Mouse (Mus musculus) Patski (cell line): Measurements from ENCODE around the gene Tmco4. TPM values are rescaled to one million over a fixed set of nuclear protein-coding genes. Genes with fewer than 3 reads are reported as not detected.

Experiments
- ATAC-seq: fragments of 100-300 bp; one replicate; pipeline ENCODE4 v1.8.0; 2021
- CTCF ChIA-PET: fragments of 350-600 bp; sonication (Branson Sonifier 250); formaldehyde crosslinking; loops from one replicate; lab custom pipeline; 2022; ENCODE audit warnings: inconsistent platforms; lab: Charles Lee
- POLR2A ChIA-PET: fragments of 350-600 bp; sonication (Branson Sonifier 250); formaldehyde crosslinking; loops from one replicate; lab custom pipeline; 2022; ENCODE audit warnings: antibody characterized with exemption, inconsistent platforms; lab: Charles Lee
- DNase-seq: peaks from one replicate; pipeline ENCODE4 v3.0.0-alpha.2; 2011; ENCODE audit warnings: low read depth, low spot score
- H3K27me3 ChIP-seq: fragments of 371-371 bp; one replicate; pipeline ENCODE4 v1.5.1; 2021
- CTCF ChIP-seq: fragments of 100-300 bp; IDR thresholded peaks from one replicate; pipeline ENCODE4 v1.5.1; 2021
- in situ Hi-C: fragments of 300-500 bp; cut with MboI; formaldehyde crosslinking; loops from 3 replicates; pipeline ENCODE4 v1.11.1; 2018; ENCODE audit warnings: low pct_unique_long_range_greater_than_20kb, mixed read lengths
- polyA plus RNA-seq: library from polyadenylated mRNA; unstranded; gene quantifications from one replicate; pipeline ENCODE4 v1.2.3, GENCODE M21; 2021

Tmco4 gene
- polyA plus RNA-seq, 1 experiment from 2014 or later = 6.8 TPM

DNA sequence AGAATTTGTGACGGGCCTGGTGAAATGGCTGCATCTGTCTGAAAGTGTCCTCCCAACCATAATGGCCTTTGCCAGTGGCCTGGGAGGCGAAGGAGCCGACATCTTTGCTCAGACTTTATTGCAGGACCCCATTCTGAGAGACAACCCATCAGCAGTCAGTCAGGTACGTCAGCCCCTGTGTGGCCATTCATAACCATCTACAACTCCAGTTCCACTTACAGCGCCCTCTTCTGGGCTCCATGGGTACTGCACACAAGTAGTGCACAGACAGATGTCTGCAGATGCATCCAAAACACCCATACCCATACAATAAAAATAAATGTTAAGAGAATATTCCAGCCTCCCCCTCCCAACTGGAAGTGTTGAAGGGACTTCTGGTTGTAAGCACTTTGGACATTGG lies 23.7 kb downstream of the Tmco4 start:
- no peak for ATAC-seq
- in situ Hi-C loops = no loop called here
- POLR2A ChIA-PET = no interaction called here
- TF ChIP-seq CTCF = peak; percentile 53
- CTCF ChIA-PET = interaction anchor here (1.6 kb wide), 1 partner anchor 74 kb away, joined by 3 read pairs; no protein-coding TSS in a partner anchor
- no peaks in the 10 kb centered on the region for H3K27me3 ChIP-seq
- no peak for DNase-seq

DNA sequence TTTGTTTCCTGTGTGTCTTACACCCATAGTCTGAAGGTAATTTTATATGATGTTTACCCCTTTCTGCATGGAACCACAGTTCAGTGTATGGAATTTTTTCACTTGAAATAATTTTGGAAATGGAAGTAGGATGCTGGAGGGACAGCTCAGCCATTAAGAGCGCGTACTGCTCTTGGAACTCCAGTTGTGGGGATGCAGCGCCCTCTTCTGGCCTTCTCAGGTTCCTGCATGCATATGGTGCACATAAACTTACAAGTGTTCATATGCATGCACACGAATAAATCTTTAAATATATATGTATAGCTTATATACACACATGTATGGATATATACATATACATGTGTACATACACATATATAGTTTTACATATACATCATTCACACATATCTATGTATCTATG lies 24.4 kb downstream of the Tmco4 start:
- ChIA-PET POLR2A (no interaction called here), CTCF (no interaction called here)
- TF ChIP-seq CTCF = no peak
- DNase-seq = no peak
- no peaks in the 10 kb centered on the region for H3K27me3 ChIP-seq
- in situ Hi-C loops = no loop called here
- ATAC-seq = no peak

DNA sequence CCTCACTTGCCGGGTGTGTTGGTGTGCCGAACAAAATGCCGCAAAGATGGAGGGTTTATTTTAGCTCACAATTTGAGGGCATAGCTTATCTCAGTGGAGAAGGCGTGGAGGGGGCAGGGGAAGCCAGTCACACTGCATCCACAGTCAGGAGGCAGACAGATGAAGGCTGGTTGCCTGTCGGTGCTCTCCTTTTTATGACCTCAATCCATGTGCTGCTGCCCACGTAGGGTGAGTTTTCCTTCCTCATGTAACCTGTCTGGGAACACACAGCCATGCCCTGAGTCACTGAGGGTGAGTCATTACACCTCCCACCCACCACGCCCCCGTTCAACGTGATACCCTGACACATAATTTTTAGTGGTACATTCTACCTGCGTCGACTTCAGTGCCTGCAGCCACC lies 25.9 kb downstream of the Tmco4 start:
- in situ Hi-C loops = no loop called here
- CTCF ChIA-PET = no interaction called here
- DNase-seq (no peak), ATAC-seq (no peak)
- POLR2A ChIA-PET = no interaction called here
- no peak for TF ChIP-seq CTCF
- peaks cover 3% of the 10 kb centered on the region for H3K27me3 ChIP-seq

DNA sequence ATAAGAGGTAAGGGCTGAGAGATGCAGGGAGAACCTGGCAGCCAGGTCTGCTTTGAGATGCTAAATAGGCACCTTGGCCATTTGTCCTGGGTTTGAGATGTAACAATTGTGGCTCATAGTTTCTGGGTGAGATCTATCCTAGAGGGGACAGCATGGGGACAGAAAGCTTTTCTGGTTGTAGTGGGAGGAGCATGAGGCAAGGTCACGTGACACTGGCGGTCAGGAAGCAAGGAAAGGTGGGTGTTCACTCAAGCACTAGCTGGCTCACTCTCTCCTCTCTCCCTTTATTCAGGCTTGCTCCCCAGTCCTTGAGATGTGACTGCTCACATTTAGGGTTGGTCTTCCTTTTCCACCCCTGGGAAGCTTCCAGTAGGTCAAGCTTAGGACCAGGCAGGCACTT lies 28.3 kb downstream of the Tmco4 start:
- POLR2A ChIA-PET = no interaction called here
- ATAC-seq (no peak), DNase-seq (no peak)
- in situ Hi-C loops = no loop called here
- H3K27me3 ChIP-seq = peaks cover 3% of the 10 kb centered on the region
- CTCF ChIA-PET = no interaction called here
- no peak for TF ChIP-seq CTCF

DNA sequence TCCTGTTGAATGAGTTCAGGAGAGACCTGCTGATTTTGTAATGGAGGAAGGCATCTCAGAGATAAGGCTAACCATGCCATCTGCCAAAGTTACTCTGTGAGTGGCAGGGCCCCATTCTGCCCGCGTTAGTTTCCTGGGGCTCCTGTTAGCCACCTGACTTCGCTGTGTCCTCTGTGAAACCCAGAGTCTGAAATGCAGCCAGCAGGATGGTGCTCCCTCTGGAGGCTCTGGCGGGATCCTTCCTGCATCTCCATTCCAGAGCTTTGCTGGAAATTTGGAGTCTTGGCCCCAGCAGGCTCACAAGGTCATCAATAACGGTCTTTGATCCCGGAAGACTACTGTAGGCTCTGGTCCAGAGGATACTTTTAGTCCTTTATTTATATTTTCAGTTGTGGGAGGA lies 28.7 kb downstream of the Tmco4 start:
- ATAC-seq (no peak), DNase-seq (no peak)
- H3K27me3 ChIP-seq = peaks cover 3% of the 10 kb centered on the region
- no peak for TF ChIP-seq CTCF
- CTCF ChIA-PET = no interaction called here
- in situ Hi-C loops = no loop called here
- POLR2A ChIA-PET = no interaction called here

DNA sequence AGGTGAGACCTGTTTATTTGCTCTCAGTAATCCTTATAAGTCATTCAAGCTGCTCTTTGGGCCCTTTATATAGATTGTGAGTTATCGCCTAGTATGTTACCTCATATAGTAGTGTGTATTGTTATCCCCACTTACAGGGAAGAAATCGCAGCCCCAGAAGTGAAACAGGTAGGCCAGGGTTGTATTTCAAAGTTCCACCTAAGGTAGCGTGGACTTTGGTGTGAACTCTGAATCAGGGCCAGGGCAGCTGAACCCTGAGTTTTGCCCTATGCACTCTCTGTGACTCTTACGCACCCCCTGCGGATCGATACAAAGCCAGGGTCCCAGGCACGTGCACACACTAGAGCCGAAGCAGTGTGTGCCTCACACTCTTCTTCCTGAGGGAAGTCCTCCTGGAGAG lies 31.4 kb downstream of the Tmco4 start:
- CTCF ChIA-PET = no interaction called here
- POLR2A ChIA-PET = no interaction called here
- peaks cover 3% of the 10 kb centered on the region for H3K27me3 ChIP-seq
- no peak for TF ChIP-seq CTCF
- no peak for DNase-seq
- in situ Hi-C loops = no loop called here
- ATAC-seq = no peak

DNA sequence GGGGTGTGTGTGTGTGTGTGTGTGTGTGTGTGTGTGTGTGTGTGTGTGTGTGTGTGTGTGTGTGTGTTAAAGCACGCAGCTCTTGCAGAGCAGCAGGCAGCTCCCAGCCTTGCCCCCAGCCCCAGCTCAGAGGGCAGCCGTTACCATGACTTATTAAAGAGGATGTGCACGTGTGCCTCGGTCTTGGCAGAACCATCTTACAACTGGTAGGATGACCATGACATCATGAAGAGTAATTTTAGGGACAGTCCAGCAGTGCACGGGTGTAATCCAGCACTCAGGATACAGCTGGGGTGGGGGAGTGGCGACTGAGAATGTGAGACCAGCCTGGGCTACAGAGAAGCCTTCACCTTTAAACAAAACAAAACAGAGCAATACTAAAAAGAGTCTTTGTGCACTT lies 32.5 kb downstream of the Tmco4 start:
- no peak for TF ChIP-seq CTCF
- POLR2A ChIA-PET = interaction anchor here (0.5 kb wide), 1 partner anchor 62 kb away, joined by 3 read pairs; no protein-coding TSS in a partner anchor

DNA sequence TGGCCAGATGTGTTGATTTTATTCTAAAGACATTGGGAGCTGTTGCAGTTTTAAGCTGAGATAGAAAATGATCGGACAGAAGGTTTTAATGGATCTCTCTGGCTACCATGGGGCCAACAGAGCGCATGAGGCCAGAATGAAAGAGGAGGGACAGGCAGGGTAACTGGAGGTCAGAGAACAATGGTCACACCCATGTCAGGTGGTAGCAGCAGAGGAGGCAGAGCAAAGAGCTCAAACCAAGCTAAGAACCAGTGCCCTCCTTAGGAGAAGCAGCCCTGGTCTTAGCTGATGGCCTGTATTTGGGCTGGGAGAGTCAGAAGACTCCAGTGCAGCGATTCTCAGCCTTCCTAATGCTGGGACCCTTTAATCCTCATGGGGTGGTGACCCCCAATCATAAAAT lies 34.7 kb downstream of the Tmco4 start:
- in situ Hi-C loops = no loop called here
- POLR2A ChIA-PET = interaction anchor here (0.9 kb wide), 1 partner anchor 15 kb away, joined by 3 read pairs; no protein-coding TSS in a partner anchor
- TF ChIP-seq CTCF = no peak
- CTCF ChIA-PET = interaction anchor here (1.2 to 1.5 kb wide), 2 partner anchors 12 to 80 kb away, joined by 3 to 4 read pairs; no protein-coding TSS in a partner anchor
- ATAC-seq = no peak
- DNase-seq = no peak
- peaks cover 3% of the 10 kb centered on the region for H3K27me3 ChIP-seq

More for the DNA sequence above, 32.5 kb downstream of the Tmco4 start:
- peaks cover 3% of the 10 kb centered on the region for H3K27me3 ChIP-seq
- DNase-seq (no peak), ATAC-seq (no peak)
- CTCF ChIA-PET = interaction anchor here (1.0 kb wide), 1 partner anchor 12 kb away, joined by 3 read pairs; no protein-coding TSS in a partner anchor
- in situ Hi-C loops = no loop called here

DNA sequence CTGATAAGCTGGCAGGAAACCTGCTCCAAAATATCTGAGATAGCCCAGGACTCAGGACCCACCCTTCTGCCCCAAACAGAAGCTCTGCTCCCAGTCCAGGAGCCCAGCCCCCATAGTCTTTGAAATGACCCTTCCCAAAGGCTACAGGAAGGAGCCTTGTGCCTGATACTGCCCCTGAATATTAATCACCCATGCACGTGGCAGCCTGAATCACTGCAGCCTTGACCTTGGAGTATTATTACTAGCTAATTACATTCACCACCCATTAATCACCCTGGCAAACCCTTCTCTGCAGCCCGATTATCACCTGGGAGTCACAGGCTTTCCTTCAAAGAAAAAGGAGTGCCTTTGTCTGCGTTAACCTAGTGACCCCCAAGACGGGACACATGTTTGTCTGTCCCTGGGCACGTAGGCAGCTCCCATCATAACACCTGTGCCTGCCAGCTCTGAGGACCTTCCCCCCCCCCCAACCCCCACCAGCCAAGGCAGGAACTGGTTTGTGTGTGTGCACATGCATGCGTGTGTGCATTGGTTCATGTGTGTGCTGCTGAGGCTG lies 35.4 kb downstream of the Tmco4 start:
- in situ Hi-C loops = no loop called here
- peak; percentile 6 for DNase-seq
- POLR2A ChIA-PET = interaction anchor here (0.9 kb wide), 1 partner anchor 14 kb away, joined by 3 read pairs; no protein-coding TSS in a partner anchor
- no peaks in the 10 kb centered on the region for H3K27me3 ChIP-seq
- CTCF ChIA-PET = interaction anchor here (1.2 to 1.5 kb wide), 2 partner anchors 11 to 80 kb away, joined by 3 to 4 read pairs; no protein-coding TSS in a partner anchor
- no peak for ATAC-seq
- no peak for TF ChIP-seq CTCF

DNA sequence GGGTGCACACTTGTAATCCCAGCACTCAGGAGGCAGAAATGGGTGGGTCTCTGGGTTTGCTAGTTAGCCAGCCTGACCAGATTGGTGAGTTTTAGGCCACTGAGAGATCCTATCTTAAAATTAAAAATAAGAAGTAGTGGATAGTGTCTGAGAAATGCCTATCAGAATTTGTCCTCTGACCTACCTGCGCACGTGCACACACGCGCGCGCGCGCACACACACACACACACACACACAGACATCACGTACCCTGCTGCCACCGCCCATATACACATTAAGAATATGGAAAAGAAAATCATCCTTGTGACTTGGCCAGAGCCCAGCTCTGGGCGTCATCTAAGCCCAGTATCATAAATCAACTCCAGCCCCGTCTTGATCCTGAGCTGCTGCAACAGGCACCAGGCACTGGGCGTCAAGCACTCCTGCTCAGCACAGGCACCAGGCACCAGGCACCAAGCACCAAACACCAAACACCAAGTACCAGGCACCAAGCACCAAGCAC lies 38.6 kb downstream of the Tmco4 start:
- in situ Hi-C loops = loop anchor here (5.0 kb wide), 1 partner anchor 89 kb away; no protein-coding TSS in a partner anchor
- ChIA-PET CTCF (no interaction called here), POLR2A (no interaction called here)
- TF ChIP-seq CTCF = no peak
- no peaks in the 10 kb centered on the region for H3K27me3 ChIP-seq
- no peak for DNase-seq
- ATAC-seq = no peak

DNA sequence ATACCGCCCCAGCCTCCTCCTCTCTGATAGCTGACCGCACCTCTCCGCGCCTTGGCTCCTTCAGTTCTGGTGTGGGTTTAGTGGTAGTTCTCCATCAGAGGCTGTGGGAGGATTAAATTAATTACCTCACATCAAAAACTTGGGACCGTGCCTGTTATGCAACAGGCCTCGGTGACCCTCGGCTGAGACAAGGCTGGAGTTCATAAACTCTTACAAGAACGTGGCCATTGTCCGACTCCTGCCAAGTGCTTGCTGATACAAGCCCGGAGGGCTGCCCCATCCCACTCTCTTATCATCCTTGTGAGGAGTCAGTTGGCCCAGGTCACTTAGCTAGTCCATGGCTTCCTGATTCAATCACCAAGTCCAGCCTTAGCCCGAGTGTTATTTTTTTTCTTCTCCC lies 40.6 kb downstream of the Tmco4 start:
- ChIA-PET POLR2A (no interaction called here), CTCF (no interaction called here)
- no peak for TF ChIP-seq CTCF
- H3K27me3 ChIP-seq = no peaks in the 10 kb centered on the region
- in situ Hi-C loops = loop anchor here (5.0 kb wide), 1 partner anchor 91 kb away; no protein-coding TSS in a partner anchor
- no peak for DNase-seq
- no peak for ATAC-seq
